Mouse (Mus musculus): Measurements from ENCODE around the gene Camkmt.

Camkmt gene

DNA sequence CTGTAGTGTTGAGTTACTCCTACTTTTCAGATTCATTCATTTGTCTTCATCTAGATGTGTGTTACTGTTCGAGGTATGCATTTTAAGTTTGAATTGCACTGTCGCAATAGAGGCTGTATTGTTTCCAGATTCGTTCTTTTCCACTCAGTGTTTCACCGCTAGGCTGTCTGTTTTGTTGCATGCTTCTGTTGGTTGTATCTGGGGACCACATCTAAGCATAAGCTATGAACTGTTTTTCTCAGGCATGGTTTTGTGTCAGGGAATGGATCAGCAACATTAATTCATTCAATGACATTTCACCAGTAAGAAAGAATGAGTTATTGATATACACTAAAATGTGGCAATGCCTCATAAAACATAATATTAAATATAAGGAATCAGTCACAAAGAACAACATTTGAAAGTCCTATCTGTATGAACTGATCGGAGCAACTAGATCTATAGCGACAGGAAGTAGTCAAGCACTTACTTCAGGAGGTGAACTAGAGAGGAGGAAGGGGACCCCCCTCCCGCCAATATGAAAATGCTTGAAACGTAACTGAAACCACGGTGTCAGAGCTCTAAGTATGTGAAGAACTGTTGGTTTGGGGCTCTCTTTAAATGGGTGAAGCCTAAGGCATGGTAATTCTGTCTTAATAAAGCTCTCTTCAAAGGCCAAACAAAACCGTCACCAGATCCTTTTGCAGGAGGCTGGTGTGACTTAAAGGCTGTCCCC, 80.3 kb downstream of the Camkmt start:
- peak; percentile 41 for DNase-seq (ENCODE audit: low spot score)

- no peak for DNase-seq (ENCODE audit: low spot score)
Measured at GRCm38 (mm10) chr17:85171951-85172350, 81.6 kb downstream of the Camkmt start.

DNA sequence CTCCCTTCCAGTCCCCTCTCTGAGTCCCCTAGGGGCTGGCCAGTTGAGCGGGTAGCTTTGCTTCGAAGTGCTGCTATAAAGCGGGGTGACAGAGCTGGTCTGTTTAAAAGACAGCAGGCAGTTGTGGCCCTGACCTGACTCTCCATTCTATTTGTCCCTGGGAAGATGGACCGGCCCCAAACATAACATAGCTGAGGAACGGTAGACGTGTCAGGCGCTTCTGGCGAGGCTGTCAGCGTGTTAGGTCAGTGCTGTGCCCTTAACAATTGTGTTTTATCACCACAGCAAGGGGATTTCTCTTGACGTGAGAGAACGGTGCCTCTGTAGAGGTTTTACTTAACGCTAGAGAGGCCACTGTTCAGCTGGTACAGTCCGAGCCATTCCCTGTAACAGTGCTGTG, 86.9 kb downstream of the Camkmt start:
- DNase-seq (ENCODE audit: low spot score), result no peak

GRCm38 (mm10) chr17:85180471-85181060, 90.2 kb downstream of the Camkmt start:
- no peak for DNase-seq (ENCODE audit: low spot score)

DNA sequence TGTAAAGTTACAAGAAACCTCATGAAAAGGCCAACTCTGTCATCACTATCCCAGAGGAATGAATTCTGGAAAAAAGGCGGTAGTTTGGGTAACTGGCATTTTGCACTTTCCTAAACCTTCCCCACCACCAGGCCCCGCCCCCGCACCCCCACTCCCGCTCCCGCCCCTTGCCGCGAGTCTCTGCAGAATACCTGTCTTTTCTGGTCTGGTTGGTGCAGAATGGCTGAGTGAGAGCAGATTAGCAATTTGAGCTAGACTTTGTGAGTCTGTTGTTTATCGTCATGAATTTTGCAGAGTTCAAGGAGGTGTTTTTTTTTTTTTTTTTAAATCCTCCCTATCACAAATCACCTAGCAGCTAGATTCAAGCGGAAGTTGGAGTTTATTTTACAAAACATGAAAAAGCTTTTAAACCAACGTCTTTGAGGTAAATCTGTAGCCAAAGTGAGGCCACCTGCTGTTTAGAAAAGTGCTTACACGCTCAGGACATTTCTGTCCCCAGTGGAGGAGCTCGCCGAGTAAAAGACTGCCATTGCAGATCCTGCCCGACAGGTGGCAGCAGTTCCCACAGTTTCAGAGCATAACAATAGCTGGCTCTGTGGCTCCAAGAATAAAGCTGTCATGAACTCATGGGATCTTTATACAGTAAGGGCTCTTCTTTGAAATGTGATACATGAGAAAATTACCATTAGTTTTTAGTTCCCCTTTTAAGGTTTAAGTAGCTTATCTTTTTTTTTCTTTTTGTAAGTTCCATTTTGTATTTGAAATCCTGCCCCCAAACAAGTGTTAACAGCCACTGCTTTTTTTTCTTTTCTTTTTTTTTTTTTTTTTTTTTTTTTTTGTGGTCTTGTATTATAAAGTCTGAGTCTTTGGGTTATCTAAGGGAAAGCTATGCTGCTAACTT, 99.1 kb downstream of the Camkmt start:
- DNase-seq (ENCODE audit: low spot score), result peak; percentile 88

DNA sequence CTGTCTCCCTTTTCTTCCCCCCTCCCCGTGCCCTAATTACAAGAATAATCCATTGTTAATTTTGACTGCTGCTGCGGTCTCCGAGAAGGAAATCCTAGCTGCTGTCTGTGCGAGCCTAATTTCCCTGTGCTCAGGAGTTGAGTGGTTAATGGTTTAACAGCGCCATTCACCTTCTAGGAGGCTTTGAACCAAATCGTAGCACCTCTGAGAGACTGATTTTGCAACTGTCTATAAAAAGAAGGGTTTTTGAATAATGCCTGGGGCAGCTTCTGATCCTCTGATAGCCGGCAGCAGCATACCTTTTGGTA, 99.7 kb downstream of the Camkmt start:
- DNase-seq (ENCODE audit: low spot score), result no peak

- no peak for DNase-seq (ENCODE audit: low spot score)
Measured at GRCm38 (mm10) chr17:85193294-85193693, 102.9 kb downstream of the Camkmt start.

- DNase-seq (ENCODE audit: low spot score), result no peak
Measured at GRCm38 (mm10) chr17:85198781-85199180, 108.4 kb downstream of the Camkmt start.

DNA sequence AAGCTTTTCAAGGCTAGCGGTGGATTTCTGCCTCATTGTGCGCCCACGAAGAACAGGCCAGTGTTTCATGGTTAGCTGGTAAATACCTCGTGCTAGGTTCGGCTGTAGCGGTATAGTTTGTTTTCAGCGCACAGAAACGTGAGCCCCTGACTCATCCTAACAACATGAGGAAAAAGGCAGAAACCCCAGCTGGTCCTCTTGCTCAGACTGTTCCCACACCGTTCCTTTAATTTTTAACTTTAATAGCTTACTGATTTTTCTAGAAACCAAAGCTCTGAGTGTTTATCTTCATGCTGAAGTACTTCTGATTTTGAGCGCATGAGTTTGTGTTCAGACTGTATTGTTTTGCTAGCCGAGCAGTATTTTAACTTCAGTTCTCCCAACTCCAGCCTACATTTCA, 109.0 kb downstream of the Camkmt start:
- no peak for DNase-seq (ENCODE audit: low spot score)

- DNase-seq (ENCODE audit: low spot score), result no peak
Measured at GRCm38 (mm10) chr17:85218054-85218453, 127.7 kb downstream of the Camkmt start.

- no peak for DNase-seq (ENCODE audit: low spot score)
Measured at GRCm38 (mm10) chr17:85242109-85242508, 151.8 kb downstream of the Camkmt start.

DNA sequence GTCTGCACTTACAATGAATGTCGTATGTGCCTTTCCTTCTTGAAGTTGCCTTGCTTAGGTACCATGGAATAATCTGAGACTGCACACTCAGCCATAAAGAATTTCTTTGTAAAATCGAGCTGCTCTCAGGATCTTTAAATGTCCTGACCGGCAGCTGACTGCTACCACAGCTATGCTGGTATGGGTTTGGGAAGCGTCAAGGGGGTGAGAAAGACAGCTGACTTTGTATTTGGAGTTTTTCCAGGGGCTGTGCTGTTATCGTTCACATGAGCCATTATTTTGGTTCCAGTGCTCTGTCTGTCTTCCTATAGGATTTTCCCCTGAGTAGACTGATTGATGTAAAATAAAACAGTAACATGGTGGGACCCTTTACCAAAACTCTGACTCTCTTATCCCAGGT, 158.6 kb downstream of the Camkmt start:
- no peak for DNase-seq (ENCODE audit: low spot score)

- no peak for DNase-seq (ENCODE audit: low spot score)
Measured at GRCm38 (mm10) chr17:85249744-85250143, 159.4 kb downstream of the Camkmt start.

DNA sequence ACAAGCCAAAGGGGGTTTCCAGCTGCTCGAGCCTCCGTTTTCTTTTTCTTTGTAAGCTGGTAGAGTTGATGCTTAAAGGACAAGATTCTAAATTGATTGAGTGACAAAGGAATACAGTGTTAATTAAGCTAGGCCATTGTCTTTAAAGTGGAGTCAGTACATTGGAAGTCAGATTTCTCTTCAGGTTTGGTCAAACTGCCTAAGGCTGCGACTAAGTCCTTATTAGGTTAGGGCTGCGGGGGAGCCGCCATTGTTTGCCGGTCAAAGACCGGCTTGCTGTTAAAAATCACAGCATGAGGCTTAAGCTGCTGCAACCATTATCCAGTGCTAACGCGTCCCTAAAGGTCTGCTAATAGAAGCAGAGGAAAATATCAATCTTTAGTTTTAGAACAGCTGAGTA, 166.6 kb downstream of the Camkmt start:
- DNase-seq (ENCODE audit: low spot score), result no peak

GRCm38 (mm10) chr17:85257348-85257747, 167.0 kb downstream of the Camkmt start:
- DNase-seq (ENCODE audit: low spot score), result no peak

GRCm38 (mm10) chr17:85258703-85259341, 168.5 kb downstream of the Camkmt start:
- DNase-seq (ENCODE audit: low spot score), result no peak

DNA sequence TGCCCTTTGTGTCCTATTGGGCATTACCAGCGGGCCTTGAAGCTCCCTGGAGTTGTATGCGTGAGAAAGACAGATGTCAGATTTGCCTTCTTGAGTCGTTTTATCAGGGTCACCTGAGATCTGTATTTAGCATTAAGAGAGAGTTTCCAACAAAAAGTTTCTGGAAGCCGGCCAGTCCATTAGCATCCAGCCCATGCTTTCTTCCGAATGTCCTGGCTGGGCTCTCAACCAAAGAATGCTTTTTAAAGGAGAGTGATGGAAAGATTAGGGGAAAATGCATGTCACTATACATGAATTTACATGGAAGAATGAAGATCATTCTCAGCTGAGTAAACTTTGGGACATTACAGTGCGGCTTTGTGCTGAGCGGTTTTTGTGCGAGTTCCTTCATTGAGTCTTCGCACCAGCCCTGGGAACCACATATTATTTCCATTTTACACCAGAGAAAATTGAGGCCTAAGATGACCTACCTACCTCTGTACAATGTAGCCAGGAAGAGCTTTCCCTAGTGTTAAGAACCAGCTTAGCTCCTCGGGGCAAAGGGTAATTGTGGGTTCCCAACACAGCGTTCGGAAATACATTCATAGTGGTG, 176.6 kb downstream of the Camkmt start:
- DNase-seq (ENCODE audit: low spot score), result no peak

GRCm38 (mm10) chr17:85271466-85272175, 181.3 kb downstream of the Camkmt start:
- DNase-seq (ENCODE audit: low spot score), result no peak

GRCm38 (mm10) chr17:85279720-85280119, 189.4 kb downstream of the Camkmt start:
- DNase-seq (ENCODE audit: low spot score), result no peak

DNA sequence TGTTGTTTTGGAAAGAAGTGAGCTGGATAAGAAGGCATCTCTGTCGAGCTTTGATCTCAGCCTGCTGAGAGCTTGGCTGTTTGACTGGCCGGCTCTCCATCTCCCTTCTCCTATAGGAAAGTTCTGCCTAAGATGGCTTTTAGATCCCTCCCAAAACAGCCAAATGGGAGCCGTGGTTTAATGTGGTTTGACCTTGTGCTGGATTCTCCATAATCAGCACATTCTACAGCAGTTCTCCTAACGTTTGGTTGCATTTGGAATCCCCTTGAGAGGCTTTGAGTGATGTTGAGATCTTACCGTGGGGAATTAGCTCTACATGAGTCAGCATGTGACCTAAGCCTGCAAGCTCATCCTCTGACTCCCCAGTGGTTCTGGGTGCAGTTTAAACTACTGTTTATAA, 192.1 kb downstream of the Camkmt start:
- DNase-seq (ENCODE audit: low spot score), result no peak

DNA sequence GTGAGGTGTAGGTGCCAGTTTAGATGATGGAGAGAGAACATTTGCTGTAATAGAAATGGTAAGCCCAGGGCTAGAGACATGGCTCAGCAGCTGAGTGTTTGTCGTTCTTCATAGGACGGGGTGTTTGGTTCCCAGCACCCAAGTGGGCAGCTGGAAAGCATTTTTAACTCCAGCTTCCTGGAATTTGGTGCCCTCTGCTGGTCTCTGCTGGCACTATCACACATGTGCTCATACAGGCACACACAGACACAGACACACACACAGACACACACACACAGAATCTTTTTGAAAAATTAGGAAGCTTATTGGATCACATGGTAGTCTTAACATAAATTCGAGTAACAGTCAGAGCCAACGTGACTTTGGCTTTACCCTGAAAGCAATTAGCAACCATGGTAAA, 200.8 kb downstream of the Camkmt start:
- DNase-seq (ENCODE audit: low spot score), result no peak

GRCm38 (mm10) chr17:85291601-85292000, 201.2 kb downstream of the Camkmt start:
- DNase-seq (ENCODE audit: low spot score), result no peak
